Mouse (Mus musculus) hindbrain, embryonic 11.5 days (tissue): ENCODE results near the gene Atp11a. TPM values are rescaled to one million over a fixed set of nuclear protein-coding genes. Genes with fewer than 3 reads are reported as not detected.

Experiments
- polyA plus RNA-seq: library from polyadenylated mRNA; unstranded; fragments of >200 nt; fragmentation: Nextera tagmentation; extraction: Ambion mirVana; gene quantifications from 2 replicates; pipeline ENCODE4 v1.2.1, GENCODE M21; 2014

Atp11a gene
- polyA plus RNA-seq, 1 experiment from 2014 or later, result 12.0 TPM

Other genes starting within 250 kb of the Atp11a start
- gene Spaca7, start 184.0 kb upstream of the Atp11a start, polyA plus RNA-seq, result not detected in 2 replicates
- gene Tubgcp3, start 84.8 kb upstream of the Atp11a start, polyA plus RNA-seq, result 50.2 and 54.5 TPM in 2 replicates
- 51.0 and 54.4 TPM in 2 replicates for gene Mcf2l, start 116.8 kb downstream of the Atp11a start, polyA plus RNA-seq